Mouse (Mus musculus): ENCODE data around the gene Eps8l2. TPM values are rescaled to one million over a fixed set of nuclear protein-coding genes. Genes with fewer than 3 reads are reported as not detected.
A peak's percentile ranks its signal among the peaks of the same experiment; 100 is the strongest.
"Not testable (repeated sequence)": the region's sequence is repeated elsewhere in the genome, so short reads cannot be mapped to it uniquely, and the experiment has no call there.

Gene Eps8l2
- polyA plus RNA-seq, 1 experiment: 0.67 TPM

GRCm38 (mm10) chr7:141392552-141393222, 54.0 kb downstream of the Eps8l2 start:
- peak overlapping the region; percentile 68 for H3ac ChIP-seq (ENCODE audit: control insufficient read depth, insufficient read length, low read depth)
- peaks cover 38% of the 10 kb centered on the region for H3K79me2 ChIP-seq (ENCODE audit: control insufficient read depth, insufficient read depth)
- H3K36me3 ChIP-seq (ENCODE audit: control insufficient read depth, insufficient read depth): peaks cover 11% of the 10 kb centered on the region
- H3K79me3 ChIP-seq (ENCODE audit: low read depth): peaks cover 19% of the 10 kb centered on the region
- TF ChIP-seq USF1 (IDR thresholded peaks at IDR 0.05; ENCODE audit: low read depth): no peak
- TF ChIP-seq MYOG (IDR thresholded peaks at IDR 0.05; ENCODE audit: control insufficient read depth, extremely low read depth, insufficient read length): no peak
- TF ChIP-seq FOSL1 (IDR thresholded peaks at IDR 0.05; ENCODE audit: insufficient read depth, low read length, poor library complexity, severe bottlenecking): no peak
- no peak for TF ChIP-seq CEBPB (IDR thresholded peaks at IDR 0.05; ENCODE audit: low read depth)
- TF ChIP-seq MAX (IDR thresholded peaks at IDR 0.05): no peak
- TF ChIP-seq MYOD1 (IDR thresholded peaks at IDR 0.05; ENCODE audit: control insufficient read depth, insufficient read length, low read depth): no peak
- TF ChIP-seq CTCF (IDR thresholded peaks at IDR 0.05; ENCODE audit: control insufficient read depth, insufficient read depth, insufficient read length): no peak
- no peaks in the 10 kb centered on the region for H3K27me3 ChIP-seq (ENCODE audit: control insufficient read depth, insufficient read depth, insufficient read length)
- H3K4me3 ChIP-seq (ENCODE audit: insufficient read depth, poor library complexity, severe bottlenecking): peak overlapping the region; percentile 51

GRCm38 (mm10) chr7:141394158-141394557, 55.5 kb downstream of the Eps8l2 start:
- H3K79me2 ChIP-seq (ENCODE audit: control insufficient read depth, insufficient read depth): peaks cover 38% of the 10 kb centered on the region
- TF ChIP-seq FOSL1 (IDR thresholded peaks at IDR 0.05; ENCODE audit: insufficient read depth, low read length, poor library complexity, severe bottlenecking) (no peak), MAX (IDR thresholded peaks at IDR 0.05) (no peak), USF1 (IDR thresholded peaks at IDR 0.05; ENCODE audit: low read depth) (no peak), MYOD1 (IDR thresholded peaks at IDR 0.05; ENCODE audit: control insufficient read depth, insufficient read length, low read depth) (no peak), MYOG (IDR thresholded peaks at IDR 0.05; ENCODE audit: control insufficient read depth, extremely low read depth, insufficient read length) (no peak), CEBPB (IDR thresholded peaks at IDR 0.05; ENCODE audit: low read depth) (no peak), CTCF (IDR thresholded peaks at IDR 0.05; ENCODE audit: control insufficient read depth, insufficient read depth, insufficient read length) (no peak)
- H3K36me3 ChIP-seq (ENCODE audit: control insufficient read depth, insufficient read depth): peaks cover 12% of the 10 kb centered on the region
- H3K4me3 ChIP-seq (ENCODE audit: insufficient read depth, poor library complexity, severe bottlenecking): no peak overlapping the region
- H3K79me3 ChIP-seq (ENCODE audit: low read depth): peaks cover 19% of the 10 kb centered on the region
- no peak overlapping the region for H3ac ChIP-seq (ENCODE audit: control insufficient read depth, insufficient read length, low read depth)
- no peaks in the 10 kb centered on the region for H3K27me3 ChIP-seq (ENCODE audit: control insufficient read depth, insufficient read depth, insufficient read length)

- TF ChIP-seq CTCF (IDR thresholded peaks at IDR 0.05; ENCODE audit: control insufficient read depth, insufficient read depth, insufficient read length) (peak; percentile 74), CEBPB (IDR thresholded peaks at IDR 0.05; ENCODE audit: low read depth) (no peak), MYOG (IDR thresholded peaks at IDR 0.05; ENCODE audit: control insufficient read depth, extremely low read depth, insufficient read length) (no peak), MYOD1 (IDR thresholded peaks at IDR 0.05; ENCODE audit: control insufficient read depth, insufficient read length, low read depth) (no peak)
- H3ac ChIP-seq (ENCODE audit: control insufficient read depth, insufficient read length, low read depth): no peak overlapping the region
- peaks cover 19% of the 10 kb centered on the region for H3K79me3 ChIP-seq (ENCODE audit: low read depth)
- peaks cover 38% of the 10 kb centered on the region for H3K79me2 ChIP-seq (ENCODE audit: control insufficient read depth, insufficient read depth)
- H3K27me3 ChIP-seq (ENCODE audit: control insufficient read depth, insufficient read depth, insufficient read length): no peaks in the 10 kb centered on the region
- no peak overlapping the region for H3K4me3 ChIP-seq (ENCODE audit: insufficient read depth, poor library complexity, severe bottlenecking)
- H3K36me3 ChIP-seq (ENCODE audit: control insufficient read depth, insufficient read depth): peaks cover 16% of the 10 kb centered on the region
Measured at GRCm38 (mm10) chr7:141394771-141395170, 56.1 kb downstream of the Eps8l2 start.

- Histone ChIP-seq H3K4me3 (ENCODE audit: insufficient read depth, poor library complexity, severe bottlenecking) (no peak overlapping the region), H3K79me2 (ENCODE audit: control insufficient read depth, insufficient read depth) (peaks cover 38% of the 10 kb centered on the region), H3K79me3 (ENCODE audit: low read depth) (peaks cover 19% of the 10 kb centered on the region), H3ac (ENCODE audit: control insufficient read depth, insufficient read length, low read depth) (no peak overlapping the region), H3K27me3 (ENCODE audit: control insufficient read depth, insufficient read depth, insufficient read length) (no peaks in the 10 kb centered on the region), H3K36me3 (ENCODE audit: control insufficient read depth, insufficient read depth) (peaks cover 20% of the 10 kb centered on the region)
- TF ChIP-seq FOSL1 (IDR thresholded peaks at IDR 0.05; ENCODE audit: insufficient read depth, low read length, poor library complexity, severe bottlenecking) (no peak), MYOD1 (IDR thresholded peaks at IDR 0.05; ENCODE audit: control insufficient read depth, insufficient read length, low read depth) (no peak), CTCF (IDR thresholded peaks at IDR 0.05; ENCODE audit: control insufficient read depth, insufficient read depth, insufficient read length) (no peak), CEBPB (IDR thresholded peaks at IDR 0.05; ENCODE audit: low read depth) (no peak), MAX (IDR thresholded peaks at IDR 0.05) (no peak), USF1 (IDR thresholded peaks at IDR 0.05; ENCODE audit: low read depth) (no peak), MYOG (IDR thresholded peaks at IDR 0.05; ENCODE audit: control insufficient read depth, extremely low read depth, insufficient read length) (no peak)
Measured at GRCm38 (mm10) chr7:141395348-141395747, 56.7 kb downstream of the Eps8l2 start.

- H3K27me3 ChIP-seq (ENCODE audit: control insufficient read depth, insufficient read depth, insufficient read length): no peaks in the 10 kb centered on the region
- no peak overlapping the region for H3ac ChIP-seq (ENCODE audit: control insufficient read depth, insufficient read length, low read depth)
- H3K79me2 ChIP-seq (ENCODE audit: control insufficient read depth, insufficient read depth): no peaks in the 10 kb centered on the region
- no peaks in the 10 kb centered on the region for H3K79me3 ChIP-seq (ENCODE audit: low read depth)
- H3K36me3 ChIP-seq (ENCODE audit: control insufficient read depth, insufficient read depth): peaks cover 13% of the 10 kb centered on the region
- H3K4me3 ChIP-seq (ENCODE audit: insufficient read depth, poor library complexity, severe bottlenecking): no peak overlapping the region
- TF ChIP-seq CTCF (IDR thresholded peaks at IDR 0.05; ENCODE audit: control insufficient read depth, insufficient read depth, insufficient read length) (peak; percentile 89), FOSL1 (IDR thresholded peaks at IDR 0.05; ENCODE audit: insufficient read depth, low read length, poor library complexity, severe bottlenecking) (no peak)
Measured at GRCm38 (mm10) chr7:141403305-141403704, 64.6 kb downstream of the Eps8l2 start.

- Histone ChIP-seq H3K79me3 (ENCODE audit: low read depth) (no peaks in the 10 kb centered on the region), H3ac (ENCODE audit: control insufficient read depth, insufficient read length, low read depth) (no peak overlapping the region), H3K79me2 (ENCODE audit: control insufficient read depth, insufficient read depth) (no peaks in the 10 kb centered on the region), H3K36me3 (ENCODE audit: control insufficient read depth, insufficient read depth) (peaks cover 4% of the 10 kb centered on the region), H3K27me3 (ENCODE audit: control insufficient read depth, insufficient read depth, insufficient read length) (no peaks in the 10 kb centered on the region), H3K4me3 (ENCODE audit: insufficient read depth, poor library complexity, severe bottlenecking) (no peak overlapping the region)
- TF ChIP-seq MYOD1 (IDR thresholded peaks at IDR 0.05; ENCODE audit: control insufficient read depth, insufficient read length, low read depth): no peak
- no peak for TF ChIP-seq USF1 (IDR thresholded peaks at IDR 0.05; ENCODE audit: low read depth)
- no peak for TF ChIP-seq FOSL1 (IDR thresholded peaks at IDR 0.05; ENCODE audit: insufficient read depth, low read length, poor library complexity, severe bottlenecking)
- TF ChIP-seq MYOG (IDR thresholded peaks at IDR 0.05; ENCODE audit: control insufficient read depth, extremely low read depth, insufficient read length): no peak
- no peak for TF ChIP-seq CTCF (IDR thresholded peaks at IDR 0.05; ENCODE audit: control insufficient read depth, insufficient read depth, insufficient read length)
- no peak for TF ChIP-seq MAX (IDR thresholded peaks at IDR 0.05)
- no peak for TF ChIP-seq CEBPB (IDR thresholded peaks at IDR 0.05; ENCODE audit: low read depth)
Measured at GRCm38 (mm10) chr7:141405466-141405865, 66.8 kb downstream of the Eps8l2 start.

GRCm38 (mm10) chr7:141407670-141408069, 69.0 kb downstream of the Eps8l2 start:
- H3K4me3 ChIP-seq (ENCODE audit: insufficient read depth, poor library complexity, severe bottlenecking); H3ac ChIP-seq (ENCODE audit: control insufficient read depth, insufficient read length, low read depth); H3K79me2 ChIP-seq (ENCODE audit: control insufficient read depth, insufficient read depth); H3K36me3 ChIP-seq (ENCODE audit: control insufficient read depth, insufficient read depth); H3K79me3 ChIP-seq (ENCODE audit: low read depth); H3K27me3 ChIP-seq (ENCODE audit: control insufficient read depth, insufficient read depth, insufficient read length): not testable (repeated sequence)

All from C2C12 (cell line).